Mouse (Mus musculus): Measurements from ENCODE around the gene Tomm7. TPM values are rescaled to one million over a fixed set of nuclear protein-coding genes. Genes with fewer than 3 reads are reported as not detected.
"Not testable (repeated sequence)": the region's sequence is repeated elsewhere in the genome, so short reads cannot be mapped to it uniquely, and the experiment has no call there.

Gene Tomm7
- polyA plus RNA-seq, 1 experiment from 2014 or later, result 117 TPM

GRCm38 (mm10) chr5:23845141-23845540 lies 1.2 kb upstream of the Tomm7 start:
- no peak overlapping the region for H3K4me3 ChIP-seq
- no peak overlapping the region for H3K9ac ChIP-seq (replicated peaks)
- no peaks in the 10 kb centered on the region for H3K36me3 ChIP-seq
- no peak for ATAC-seq (ENCODE audit: low FRiP score, low read depth)
- peak overlapping the region; percentile 75; the same call in 1 of the 2 replicates for H3K4me2 ChIP-seq (replicated peaks)
- H3K9me3 ChIP-seq, result no peaks in the 10 kb centered on the region
- peaks cover 9% of the 10 kb centered on the region; the same call in 1 of the 2 replicates for H3K27me3 ChIP-seq
- WGBS, result 80% methylated on average over 3 of the region's 3 CpGs
- no peak overlapping the region for H3K27ac ChIP-seq (replicated peaks)
- H3K4me1 ChIP-seq, result peaks cover 16% of the 10 kb centered on the region

- WGBS, result 42% methylated on average over 7 of the region's 7 CpGs
Observed at GRCm38 (mm10) chr5:23844531-23844841, 525 bp upstream of the Tomm7 start.

GRCm38 (mm10) chr5:23838158-23838557 lies 5.8 kb downstream of the Tomm7 start:
- H3K27ac ChIP-seq (replicated peaks), result no peak overlapping the region
- peaks cover 13% of the 10 kb centered on the region for H3K36me3 ChIP-seq
- no peak overlapping the region for H3K4me3 ChIP-seq
- WGBS, result 90% methylated on average over 7 of the region's 7 CpGs
- H3K4me1 ChIP-seq, result peaks cover 9% of the 10 kb centered on the region
- H3K27me3 ChIP-seq, result no peaks in the 10 kb centered on the region
- H3K9ac ChIP-seq (replicated peaks), result no peak overlapping the region
- no peak overlapping the region for H3K4me2 ChIP-seq (replicated peaks)
- ATAC-seq (ENCODE audit: low FRiP score, low read depth), result no peak
- H3K9me3 ChIP-seq, result no peaks in the 10 kb centered on the region

More at GRCm38 (mm10) chr5:23844531-23844841, 525 bp upstream of the Tomm7 start:
- ATAC-seq (ENCODE audit: low FRiP score, low read depth), result no peak
- Histone ChIP-seq H3K27me3 (peaks cover 9% of the 10 kb centered on the region; the same call in 1 of the 2 replicates), H3K9ac (replicated peaks) (peak overlapping the region; percentile 79; the same call in 1 of the 2 replicates), H3K4me3 (peak overlapping the region; percentile 81), H3K4me2 (replicated peaks) (peak overlapping the region; percentile 75), H3K4me1 (peaks cover 16% of the 10 kb centered on the region), H3K36me3 (peaks cover 3% of the 10 kb centered on the region), H3K9me3 (no peaks in the 10 kb centered on the region), H3K27ac (replicated peaks) (peak overlapping the region; percentile 83)

GRCm38 (mm10) chr5:23835691-23836090 lies 8.3 kb downstream of the Tomm7 start:
- not testable (repeated sequence) for H3K4me3 ChIP-seq; H3K4me2 ChIP-seq (replicated peaks); H3K9ac ChIP-seq (replicated peaks); H3K9me3 ChIP-seq; H3K27ac ChIP-seq (replicated peaks); H3K4me1 ChIP-seq; ATAC-seq (ENCODE audit: low FRiP score, low read depth)
- Histone ChIP-seq H3K36me3 (peaks cover 13% of the 10 kb centered on the region), H3K27me3 (peaks cover 13% of the 10 kb centered on the region)
- WGBS, result 66% methylated on average over 1 of the region's 1 CpGs

- ATAC-seq (ENCODE audit: low FRiP score, low read depth), result no peak
- H3K27ac ChIP-seq (replicated peaks), result no peak overlapping the region
- no peaks in the 10 kb centered on the region for H3K36me3 ChIP-seq
- H3K9ac ChIP-seq (replicated peaks), result no peak overlapping the region
- H3K4me2 ChIP-seq (replicated peaks), result peak overlapping the region; percentile 14; the same call in 1 of the 2 replicates
- H3K9me3 ChIP-seq, result no peaks in the 10 kb centered on the region
- H3K4me3 ChIP-seq, result 0 out of 2 replicates have a peak overlapping the region, but pooled peaks have one; percentile 0
- WGBS, result 39% methylated on average over 58 of the region's 58 CpGs
- H3K27me3 ChIP-seq, result peaks cover 17% of the 10 kb centered on the region
- H3K4me1 ChIP-seq, result no peaks in the 10 kb centered on the region
Observed at GRCm38 (mm10) chr5:23830897-23831752, 12.8 kb downstream of the Tomm7 start.

- Histone ChIP-seq H3K27me3 (peaks cover 12% of the 10 kb centered on the region), H3K4me1 (no peaks in the 10 kb centered on the region), H3K27ac (replicated peaks) (no peak overlapping the region), H3K9ac (replicated peaks) (no peak overlapping the region), H3K36me3 (no peaks in the 10 kb centered on the region), H3K9me3 (no peaks in the 10 kb centered on the region), H3K4me2 (replicated peaks) (no peak overlapping the region), H3K4me3 (no peak overlapping the region)
- WGBS, result 37% methylated on average over 11 of the region's 11 CpGs
- ATAC-seq (ENCODE audit: low FRiP score, low read depth), result no peak
Observed at GRCm38 (mm10) chr5:23826321-23827004, 17.5 kb downstream of the Tomm7 start.

GRCm38 (mm10) chr5:23824171-23824733 lies 19.7 kb downstream of the Tomm7 start:
- 80% methylated on average over 8 of the region's 8 CpGs for WGBS
- Histone ChIP-seq H3K27ac (replicated peaks) (no peak overlapping the region), H3K4me1 (no peaks in the 10 kb centered on the region), H3K9me3 (no peaks in the 10 kb centered on the region), H3K4me3 (no peak overlapping the region), H3K27me3 (no peaks in the 10 kb centered on the region), H3K9ac (replicated peaks) (no peak overlapping the region), H3K36me3 (peaks cover 12% of the 10 kb centered on the region; the same call in 1 of the 2 replicates), H3K4me2 (replicated peaks) (no peak overlapping the region)
- ATAC-seq (ENCODE audit: low FRiP score, low read depth), result no peak

GRCm38 (mm10) chr5:23822306-23822705 lies 21.7 kb downstream of the Tomm7 start:
- Histone ChIP-seq H3K4me3 (no peak overlapping the region), H3K36me3 (peaks cover 25% of the 10 kb centered on the region), H3K9me3 (no peaks in the 10 kb centered on the region), H3K27me3 (no peaks in the 10 kb centered on the region), H3K4me2 (replicated peaks) (no peak overlapping the region), H3K27ac (replicated peaks) (no peak overlapping the region), H3K4me1 (no peaks in the 10 kb centered on the region), H3K9ac (replicated peaks) (no peak overlapping the region)
- no peak for ATAC-seq (ENCODE audit: low FRiP score, low read depth)
- 77% methylated on average over 11 of the region's 11 CpGs for WGBS

GRCm38 (mm10) chr5:23816681-23817080 lies 27.3 kb downstream of the Tomm7 start:
- no peak overlapping the region for H3K4me3 ChIP-seq
- H3K27me3 ChIP-seq, result no peaks in the 10 kb centered on the region
- ATAC-seq (ENCODE audit: low FRiP score, low read depth), result no peak
- no peaks in the 10 kb centered on the region for H3K9me3 ChIP-seq
- no peaks in the 10 kb centered on the region for H3K4me1 ChIP-seq
- 95% methylated on average over 15 of the region's 15 CpGs for WGBS
- H3K27ac ChIP-seq (replicated peaks), result no peak overlapping the region
- H3K4me2 ChIP-seq (replicated peaks), result no peak overlapping the region
- H3K36me3 ChIP-seq, result peaks cover 76% of the 10 kb centered on the region
- H3K9ac ChIP-seq (replicated peaks), result no peak overlapping the region

GRCm38 (mm10) chr5:23814841-23815240 lies 29.1 kb downstream of the Tomm7 start:
- no peak overlapping the region for H3K9ac ChIP-seq (replicated peaks)
- ATAC-seq (ENCODE audit: low FRiP score, low read depth), result no peak
- no peaks in the 10 kb centered on the region for H3K4me1 ChIP-seq
- H3K36me3 ChIP-seq, result peaks cover 84% of the 10 kb centered on the region
- no peaks in the 10 kb centered on the region for H3K9me3 ChIP-seq
- no peak overlapping the region for H3K4me2 ChIP-seq (replicated peaks)
- 55% methylated on average over 5 of the region's 5 CpGs for WGBS
- no peaks in the 10 kb centered on the region for H3K27me3 ChIP-seq
- H3K27ac ChIP-seq (replicated peaks), result no peak overlapping the region
- no peak overlapping the region for H3K4me3 ChIP-seq

GRCm38 (mm10) chr5:23792726-23793125 lies 51.2 kb downstream of the Tomm7 start:
- H3K4me1 ChIP-seq, result peaks cover 8% of the 10 kb centered on the region
- no peaks in the 10 kb centered on the region for H3K9me3 ChIP-seq
- ATAC-seq (ENCODE audit: low FRiP score, low read depth), result no peak
- H3K36me3 ChIP-seq, result peaks cover 30% of the 10 kb centered on the region
- no peaks in the 10 kb centered on the region for H3K27me3 ChIP-seq
- no peak overlapping the region for H3K9ac ChIP-seq (replicated peaks)
- no peak overlapping the region for H3K4me3 ChIP-seq
- no peak overlapping the region for H3K4me2 ChIP-seq (replicated peaks)
- WGBS, result 90% methylated on average over 2 of the region's 2 CpGs
- no peak overlapping the region for H3K27ac ChIP-seq (replicated peaks)

- Histone ChIP-seq H3K36me3 (peaks cover 13% of the 10 kb centered on the region), H3K4me2 (replicated peaks) (no peak overlapping the region), H3K9me3 (no peaks in the 10 kb centered on the region), H3K27me3 (no peaks in the 10 kb centered on the region), H3K27ac (replicated peaks) (no peak overlapping the region), H3K9ac (replicated peaks) (no peak overlapping the region), H3K4me1 (peaks cover 8% of the 10 kb centered on the region), H3K4me3 (no peak overlapping the region)
- ATAC-seq (ENCODE audit: low FRiP score, low read depth), result no peak
- 81% methylated on average over 4 of the region's 4 CpGs for WGBS
Observed at GRCm38 (mm10) chr5:23789078-23789612, 54.8 kb downstream of the Tomm7 start.
